Mouse (Mus musculus): ENCODE measurements around the gene Dennd4b.
A peak's percentile ranks its signal among the peaks of the same experiment; 100 is the strongest.
"Not testable (repeated sequence)": the region's sequence is repeated elsewhere in the genome, so short reads cannot be mapped to it uniquely, and the experiment has no call there.

The Dennd4b gene

DNA sequence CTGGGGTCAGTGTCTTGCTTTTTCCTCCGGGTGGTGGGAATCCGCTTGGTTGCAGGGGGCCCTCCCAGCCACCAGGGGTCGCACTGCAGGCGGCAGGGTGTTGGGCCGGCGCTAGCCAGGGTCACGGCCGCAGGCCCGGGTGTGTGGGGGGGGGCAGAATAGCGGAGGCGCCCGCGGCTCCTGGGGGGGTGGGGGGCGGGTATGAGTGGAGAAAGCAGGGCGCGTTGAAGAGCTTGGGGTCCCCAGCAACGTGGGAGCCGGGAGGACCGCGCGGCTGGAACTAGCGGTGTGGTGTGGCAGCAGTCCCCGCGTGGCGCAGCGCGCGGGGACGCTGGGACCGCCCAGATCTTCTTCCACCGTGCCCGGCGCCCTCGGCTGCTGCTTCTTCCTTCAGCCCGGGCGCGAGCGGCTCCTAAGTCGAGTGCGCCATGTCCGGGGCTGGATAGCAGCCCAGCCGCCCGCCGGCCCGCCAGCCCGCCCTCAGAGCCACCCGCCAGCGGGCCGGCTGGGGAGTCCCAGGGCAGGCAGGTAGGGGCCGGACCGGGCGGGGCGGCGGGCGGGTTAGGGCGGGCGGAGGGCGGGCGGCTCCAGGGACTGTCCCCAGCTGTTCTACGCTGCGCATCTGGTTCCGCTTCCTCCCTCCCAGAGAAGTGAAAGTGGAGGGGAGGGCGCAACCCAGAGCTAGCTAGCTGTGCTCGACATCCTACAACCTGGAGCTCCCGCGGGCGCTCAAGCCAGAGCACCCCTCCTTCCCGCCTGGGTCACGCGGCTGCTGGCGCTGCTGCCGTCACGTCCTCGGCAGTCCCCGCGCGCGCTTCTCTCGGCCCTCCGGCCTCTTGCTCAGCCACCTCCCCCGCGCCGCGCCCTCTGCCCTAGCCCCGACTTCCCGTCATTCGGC, at the start of gene Dennd4b:
Gene Dennd4b, plus strand, starts transcription at position 152 of the 898 bp plus-strand sequence.
- peak; percentile 91 for DNase-seq

DNA sequence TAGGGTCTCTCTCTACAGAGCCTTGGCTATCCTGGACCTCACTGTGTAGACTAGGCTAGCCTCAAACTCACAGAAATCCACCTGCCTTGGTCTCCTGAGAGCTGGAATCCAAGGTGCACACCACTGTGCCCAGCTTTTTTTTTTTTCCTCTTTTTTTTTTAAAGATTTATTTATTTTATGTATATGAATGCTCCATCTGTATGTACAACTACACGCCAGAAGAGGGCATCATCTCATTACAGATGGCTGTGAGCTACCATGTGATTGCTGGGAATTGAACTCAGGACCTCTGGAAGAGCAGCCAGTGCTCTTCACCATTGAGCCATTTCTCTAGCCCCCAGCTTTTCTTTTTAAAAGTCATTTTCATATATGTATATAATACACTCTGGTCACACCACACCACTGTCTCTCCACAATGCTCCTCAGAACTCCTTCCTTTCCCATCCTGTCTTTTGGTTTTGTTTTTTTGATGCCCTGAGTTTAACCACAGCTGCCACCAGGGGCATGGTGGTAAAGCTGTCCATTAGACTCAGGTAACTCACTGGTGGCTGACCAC, 49.1 kb upstream of the Dennd4b start:
- no peak for DNase-seq

DNA sequence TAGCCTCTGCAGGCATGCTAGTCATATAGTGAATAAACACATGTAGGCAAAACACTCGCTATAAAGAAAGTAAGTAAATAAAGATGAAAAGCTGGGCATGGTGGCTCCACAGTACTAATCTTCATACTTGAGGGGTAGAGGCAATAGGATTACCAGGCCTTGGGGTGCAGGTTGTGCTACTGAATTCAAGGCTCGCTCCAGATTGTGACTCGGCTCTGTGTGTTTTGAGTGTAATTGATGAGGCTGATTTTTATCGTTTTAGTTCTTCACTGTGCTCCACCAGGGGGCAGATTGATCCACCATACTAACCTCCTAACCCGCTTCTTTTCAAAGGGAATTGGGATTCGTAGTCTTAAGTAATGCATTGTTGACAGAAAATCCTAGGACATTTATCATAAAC, 44.9 kb upstream of the Dennd4b start:
- DNase-seq: no peak

DNA sequence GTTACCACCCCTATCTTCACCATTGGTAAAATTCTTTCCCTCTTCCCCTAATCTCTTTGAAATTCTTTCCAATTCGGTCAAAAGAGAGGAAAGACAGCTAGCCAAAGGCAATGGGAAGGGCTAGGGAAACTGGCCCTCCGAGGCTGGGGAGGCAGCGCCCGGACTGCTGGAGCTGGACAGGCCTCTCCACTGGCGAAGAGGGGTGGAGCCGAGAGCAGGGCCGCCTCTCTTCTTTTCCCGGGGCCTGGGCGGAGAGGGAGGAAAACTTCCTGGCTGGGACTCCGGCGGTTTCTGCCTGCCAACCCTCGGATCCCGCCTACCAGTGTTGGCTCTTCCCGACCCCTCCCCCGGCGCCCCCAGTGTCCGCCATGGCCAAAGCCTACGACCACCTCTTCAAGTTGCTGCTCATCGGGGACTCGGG, 44.4 kb upstream of the Dennd4b start:
- DNase-seq: peak; percentile 79

DNA sequence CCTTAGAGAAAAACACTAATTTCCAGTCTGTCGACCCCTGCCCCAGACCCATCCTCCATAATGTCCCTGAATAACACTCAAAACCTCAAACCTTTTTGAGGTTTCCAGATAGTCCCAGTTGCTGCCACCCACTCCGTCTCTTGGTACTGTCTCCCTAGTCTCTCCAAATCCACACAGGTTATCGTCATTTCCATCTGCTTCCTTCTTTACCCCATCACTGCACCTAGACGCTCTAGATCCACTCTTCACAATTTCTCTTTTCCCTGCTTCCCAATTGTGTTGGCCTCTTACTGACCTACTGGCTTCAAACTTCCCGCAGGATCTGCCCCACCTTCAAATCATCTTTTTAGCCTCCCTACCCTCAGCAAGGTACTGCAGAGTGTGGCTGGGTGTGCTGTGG, 43.9 kb upstream of the Dennd4b start:
- DNase-seq: no peak

DNA sequence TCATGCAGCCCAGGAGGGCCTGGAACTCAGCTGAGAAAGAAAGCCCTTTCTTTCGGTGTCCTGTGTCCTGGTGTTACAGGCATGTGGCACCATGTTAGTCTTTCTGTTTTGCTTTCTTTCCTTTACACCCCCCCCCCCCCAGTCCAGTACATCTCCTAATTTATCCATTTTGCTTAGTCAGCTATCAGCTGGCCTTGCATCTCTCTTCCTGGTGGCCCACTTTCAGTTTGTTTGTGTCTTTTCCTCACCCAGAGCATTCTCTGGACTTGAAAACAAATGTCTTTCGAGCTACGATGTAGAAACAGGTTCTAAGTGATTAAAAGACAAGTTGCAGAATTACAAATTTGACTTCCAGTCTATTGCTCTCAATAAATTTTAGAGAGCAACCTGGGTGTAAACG, 42.5 kb upstream of the Dennd4b start:
- DNase-seq: no peak

DNA sequence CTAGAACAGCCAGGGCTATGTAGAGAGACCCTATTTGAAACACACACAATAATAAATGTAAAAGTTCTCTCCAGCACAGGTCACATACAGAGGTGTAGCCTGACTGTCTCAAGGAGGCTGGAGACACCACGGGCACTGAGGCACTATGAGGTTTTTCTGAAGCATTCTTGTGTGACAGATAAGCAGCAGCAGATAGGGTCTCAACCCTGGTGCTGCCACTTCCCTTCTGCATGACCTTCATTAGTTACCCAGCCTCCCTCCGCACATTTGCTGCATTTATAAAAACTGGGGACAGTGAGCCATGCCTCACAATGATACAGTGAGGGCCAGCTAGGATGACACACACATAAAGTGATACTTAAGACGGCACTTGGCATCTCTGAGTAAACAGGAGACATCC, 42.0 kb upstream of the Dennd4b start:
- DNase-seq: no peak

DNA sequence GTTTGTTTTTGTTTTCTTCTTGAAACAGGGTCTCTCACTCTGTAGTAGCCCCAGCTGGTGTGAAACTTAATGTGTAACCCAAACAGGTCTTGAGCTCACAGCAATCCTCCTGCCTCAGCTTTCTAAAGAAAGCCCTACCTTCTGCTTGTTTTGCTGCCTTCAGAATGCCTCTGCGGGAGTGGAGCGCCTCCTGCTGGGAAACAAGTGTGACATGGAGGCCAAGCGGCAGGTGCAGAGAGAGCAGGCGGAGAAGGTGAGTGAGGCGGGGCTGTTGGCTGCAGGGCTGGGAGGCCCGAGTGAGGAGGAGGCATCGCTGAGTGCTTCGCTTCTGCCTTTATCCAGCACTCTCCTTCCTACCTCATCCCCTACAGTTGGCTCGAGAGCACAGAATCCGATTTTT, 40.7 kb upstream of the Dennd4b start:
- no peak for DNase-seq

DNA sequence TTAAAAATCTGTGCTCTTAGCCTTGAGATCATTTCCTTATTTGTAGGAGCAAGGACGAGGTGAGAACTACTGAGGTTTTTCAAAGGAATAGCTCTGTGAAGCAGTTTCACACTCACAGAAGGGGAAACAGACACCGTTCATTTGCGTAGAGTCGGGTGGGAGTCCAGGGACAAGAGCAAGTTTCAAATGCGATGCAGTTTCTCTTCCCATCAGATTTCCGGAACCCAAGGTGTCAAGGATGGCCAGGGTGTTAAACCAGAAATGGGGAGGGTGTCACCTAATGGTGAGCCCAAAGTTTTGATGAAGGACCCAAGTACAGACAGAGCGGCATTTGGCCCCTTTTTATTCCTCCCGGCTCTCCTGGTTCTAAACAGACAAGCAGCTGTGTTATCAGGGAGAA, 33.9 kb upstream of the Dennd4b start:
- DNase-seq: no peak

DNA sequence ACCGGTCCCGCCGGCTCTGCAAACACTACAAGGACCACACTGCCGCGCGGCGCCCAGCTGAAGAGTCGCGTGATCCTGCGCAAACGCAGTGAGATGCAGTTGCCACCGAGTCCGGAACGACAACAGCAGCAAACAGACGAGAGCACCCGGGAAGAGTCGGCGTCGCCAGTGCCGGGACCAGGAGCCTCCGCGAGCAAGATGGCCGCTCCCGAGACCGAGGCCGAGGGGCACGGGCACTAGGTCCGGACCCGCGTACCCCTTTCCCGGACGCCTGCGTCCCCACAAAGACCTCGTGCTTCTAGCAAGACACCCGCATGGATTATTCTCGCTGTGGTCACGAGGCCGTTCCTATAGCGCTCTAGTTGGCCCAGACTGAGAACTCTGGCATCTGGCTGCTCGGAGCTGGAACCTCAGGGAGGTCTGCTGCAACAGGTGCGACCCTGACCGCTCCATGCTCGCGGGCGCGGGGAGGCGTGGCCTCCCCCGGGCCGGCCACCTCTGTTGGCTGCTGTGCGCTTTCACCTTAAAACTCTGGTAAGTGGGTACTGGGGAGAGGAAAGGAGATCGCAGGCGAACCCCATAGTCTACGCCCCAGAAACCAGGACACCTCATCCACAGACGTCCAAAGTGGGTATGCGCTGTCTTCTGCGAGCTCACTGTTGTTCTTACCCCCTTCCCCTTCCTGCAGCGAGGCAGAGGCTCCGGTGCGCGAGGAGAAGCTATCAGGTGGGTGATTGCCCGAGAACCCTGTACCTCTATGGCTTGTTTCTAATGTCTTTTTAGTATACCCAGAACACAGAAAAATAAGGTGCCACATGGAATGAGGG, 33.3 kb upstream of the Dennd4b start, which contains the start of gene Jtb:
Gene Jtb, plus strand, starts transcription at position 91 of the 827 bp plus-strand sequence.
- peak; percentile 95 for DNase-seq

DNA sequence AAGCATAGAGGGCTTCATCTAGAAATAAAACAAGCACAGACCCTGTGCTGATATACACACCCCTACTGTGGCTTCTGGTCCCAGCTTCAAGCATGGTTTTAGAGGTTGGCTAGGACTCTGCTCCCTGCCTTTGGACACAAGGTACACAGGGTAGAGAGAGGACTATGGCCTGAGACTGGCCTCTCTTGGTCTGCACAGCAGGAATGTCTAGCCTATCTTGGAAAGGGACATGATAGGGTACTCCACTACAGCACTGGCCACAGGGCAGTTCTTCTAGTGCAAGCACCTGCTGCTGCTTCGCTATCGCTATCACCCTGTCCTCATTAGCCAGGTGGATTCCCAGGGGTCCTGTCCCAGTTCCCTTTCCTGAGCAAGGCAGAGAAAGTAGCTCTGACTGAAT, 23.7 kb upstream of the Dennd4b start:
- DNase-seq: peak; percentile 64

DNA sequence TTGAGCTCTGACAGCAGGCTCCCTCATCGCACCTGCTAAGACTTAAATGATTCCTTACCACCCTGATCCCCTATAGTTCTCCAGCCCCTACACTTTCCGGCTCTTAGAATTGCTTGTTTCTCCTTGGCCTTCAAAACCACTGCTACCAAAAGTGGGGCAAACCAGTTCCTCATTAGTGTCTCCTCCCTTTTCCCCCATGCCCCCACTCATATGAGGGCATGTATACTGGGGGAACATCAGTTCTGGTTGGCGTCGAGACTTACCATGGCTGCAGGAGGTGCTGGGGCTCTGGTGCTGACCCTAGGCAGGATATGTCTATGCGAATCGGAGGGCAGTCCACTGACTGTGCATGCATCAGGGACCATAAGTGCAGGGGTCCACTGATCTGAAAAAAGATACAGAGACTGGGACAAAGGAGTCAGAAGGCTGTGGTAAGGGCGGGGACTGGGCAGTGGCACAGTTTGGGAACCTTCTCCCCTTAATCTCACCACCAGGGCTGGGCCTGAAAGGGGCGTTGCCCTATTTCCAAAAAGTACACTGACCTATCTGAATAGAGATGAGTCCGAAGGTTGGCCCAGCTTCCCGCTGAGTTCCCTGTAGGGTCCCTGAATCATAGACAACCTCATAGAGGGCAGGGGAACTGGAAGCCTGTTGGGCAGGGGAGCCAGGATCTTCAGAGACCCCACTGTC, 23.2 kb upstream of the Dennd4b start:
- DNase-seq: no peak

DNA sequence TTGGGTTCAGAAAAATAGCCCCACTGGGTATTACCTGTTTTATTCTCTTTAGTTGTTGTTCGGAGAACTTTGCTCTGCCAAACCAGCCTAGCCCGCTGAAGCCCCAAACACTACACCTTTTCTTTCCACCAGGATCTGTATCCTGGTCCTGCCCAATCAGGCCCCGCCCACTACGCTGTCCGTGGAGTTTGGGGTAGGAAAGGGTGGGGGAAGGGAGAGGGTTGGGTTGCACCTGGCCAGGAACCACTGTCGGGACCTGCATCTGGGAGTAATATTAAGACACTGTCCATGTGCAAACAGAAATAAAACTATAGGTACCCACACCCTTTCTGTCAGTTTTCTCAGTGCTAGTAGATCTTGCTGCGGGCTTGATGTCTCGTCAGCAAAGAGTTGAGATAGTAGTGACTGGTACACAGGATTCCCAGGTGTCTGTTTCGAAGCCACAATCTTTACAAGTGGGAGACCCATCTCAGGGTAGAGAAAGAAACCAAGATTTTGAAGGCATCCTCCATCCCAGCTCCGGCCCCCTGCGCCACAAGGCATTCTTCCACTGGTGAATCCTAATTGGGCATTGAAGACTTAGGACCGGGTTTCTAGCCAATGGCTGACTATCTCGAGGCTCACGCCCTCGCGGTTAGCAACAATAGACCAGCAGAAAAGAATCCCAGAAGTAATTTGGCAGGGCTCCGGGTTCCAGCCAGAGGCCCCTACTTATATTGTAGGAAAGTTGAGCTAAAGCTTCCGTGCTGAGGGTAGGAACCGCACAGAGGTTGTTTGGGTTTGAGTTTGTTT, 21.8 kb upstream of the Dennd4b start, which contains the start of gene Creb3l4:
Gene Creb3l4, minus strand, starts transcription at position 529 of the 792 bp plus-strand sequence.
- no peak for DNase-seq

DNA sequence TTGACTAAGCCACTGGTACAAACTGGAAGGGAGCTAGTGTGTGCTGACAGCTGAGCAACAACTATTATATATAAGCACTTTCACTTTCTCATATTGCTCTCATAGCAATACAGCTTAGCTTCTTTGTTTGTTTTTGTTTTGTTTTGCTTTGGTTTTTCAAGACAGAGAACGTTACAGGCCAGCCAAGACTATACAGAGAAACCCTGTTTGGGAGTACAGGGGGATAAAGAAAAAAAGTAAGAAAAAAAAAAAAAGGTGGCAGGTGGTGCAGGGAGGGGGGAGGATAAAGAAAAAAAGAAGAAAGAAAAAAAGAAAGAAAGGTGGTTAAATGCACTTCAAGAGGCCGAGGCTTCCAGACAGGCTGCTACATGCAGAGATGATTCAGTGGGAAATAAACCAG, 19.6 kb upstream of the Dennd4b start:
- no peak for DNase-seq

DNA sequence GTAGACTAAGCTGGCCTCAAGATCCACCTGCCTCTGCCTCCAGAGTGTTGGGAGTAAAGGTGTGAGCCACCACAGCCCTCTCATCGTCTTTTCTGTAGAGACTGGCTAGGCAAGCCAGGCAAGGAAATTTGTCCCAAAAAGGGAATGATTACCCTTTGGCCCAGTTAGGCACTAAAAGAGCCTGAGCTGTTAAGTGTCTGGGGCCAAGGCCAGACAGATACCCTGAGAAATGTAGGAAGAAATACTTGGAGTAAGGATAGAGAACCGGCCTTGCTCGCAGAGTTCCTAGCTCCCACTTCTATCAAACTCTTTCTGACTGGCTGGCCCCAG, 17.4 kb upstream of the Dennd4b start:
- no peak for DNase-seq

DNA sequence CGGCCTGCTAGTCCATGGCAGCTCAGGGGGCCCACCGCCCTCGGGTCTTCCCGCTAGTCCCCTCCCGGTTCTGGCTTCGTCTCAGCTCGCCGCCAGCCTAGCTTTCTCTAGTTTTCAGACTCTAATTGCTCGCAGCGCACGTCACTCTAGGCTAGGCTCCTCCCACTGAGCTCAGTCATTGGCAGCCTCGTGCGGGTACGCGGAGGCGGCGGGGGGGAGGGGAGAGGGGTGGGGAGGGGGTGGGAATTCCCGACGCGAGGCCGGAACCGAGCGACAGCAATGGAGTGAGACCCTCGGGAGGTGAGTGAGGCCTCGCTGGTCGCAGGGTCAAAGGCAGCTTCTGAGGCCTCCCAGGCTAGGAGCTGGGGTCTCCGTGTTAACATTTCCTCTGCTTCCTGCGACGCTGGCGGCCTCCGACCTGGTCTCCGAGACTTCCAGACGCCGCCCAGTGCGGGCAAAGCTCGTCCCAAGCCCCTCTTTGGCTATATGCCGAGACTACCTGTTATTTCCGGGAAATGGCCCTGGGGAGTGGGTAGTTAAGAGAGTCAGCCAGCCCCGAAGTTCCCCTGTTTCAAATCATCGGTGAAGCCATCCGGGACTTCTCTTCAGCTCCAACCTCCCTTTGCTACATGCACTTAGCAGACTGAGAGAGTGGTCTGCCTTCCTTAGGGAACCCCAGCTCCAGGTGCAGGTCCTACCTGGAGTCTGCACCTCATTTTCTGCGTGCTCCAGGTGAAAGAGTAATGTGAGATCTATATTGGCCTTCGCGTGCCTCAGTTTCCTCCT, 16.8 kb upstream of the Dennd4b start, which contains the start of gene Slc39a1:
Gene Slc39a1, plus strand, starts transcription at position 213 of the 786 bp plus-strand sequence.
- peak; percentile 96 for DNase-seq

DNA sequence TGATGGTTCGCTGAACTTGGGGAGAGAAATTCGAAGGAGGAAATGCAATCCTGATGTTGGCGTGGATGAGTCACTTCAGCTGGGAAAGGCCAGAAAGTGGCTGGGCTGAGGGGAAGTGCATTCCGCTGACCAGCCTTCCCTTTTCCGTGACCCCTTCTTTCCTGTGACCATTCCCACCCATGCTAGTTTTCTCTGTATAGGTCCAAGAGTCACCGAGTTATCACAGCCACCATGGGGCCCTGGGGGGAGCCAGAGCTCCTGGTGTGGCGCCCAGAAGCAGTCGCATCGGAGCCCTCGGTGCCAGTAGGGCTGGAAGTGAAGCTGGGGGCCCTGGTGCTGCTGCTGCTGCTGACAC, 16.3 kb upstream of the Dennd4b start:
- DNase-seq: no peak

DNA sequence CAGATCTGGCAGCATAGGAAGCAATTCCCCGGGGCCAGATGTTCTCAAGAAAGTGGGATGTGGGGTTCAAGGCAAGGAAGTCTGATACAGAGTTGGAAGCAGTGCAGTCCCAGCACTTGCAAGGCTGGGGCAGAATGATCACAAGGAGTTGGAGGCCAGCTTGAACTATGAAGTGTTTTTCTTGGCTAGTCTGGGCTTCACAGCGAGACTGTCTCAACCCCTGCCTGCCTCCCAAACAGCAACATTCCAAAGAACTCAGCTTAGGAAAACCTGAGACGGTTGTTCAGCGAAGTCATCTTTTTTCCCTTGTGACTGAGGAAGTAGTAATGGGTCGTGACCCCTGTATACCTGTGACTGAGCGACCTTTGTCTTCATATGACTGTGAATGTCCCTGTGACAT, 14.2 kb upstream of the Dennd4b start:
- DNase-seq: no peak

DNA sequence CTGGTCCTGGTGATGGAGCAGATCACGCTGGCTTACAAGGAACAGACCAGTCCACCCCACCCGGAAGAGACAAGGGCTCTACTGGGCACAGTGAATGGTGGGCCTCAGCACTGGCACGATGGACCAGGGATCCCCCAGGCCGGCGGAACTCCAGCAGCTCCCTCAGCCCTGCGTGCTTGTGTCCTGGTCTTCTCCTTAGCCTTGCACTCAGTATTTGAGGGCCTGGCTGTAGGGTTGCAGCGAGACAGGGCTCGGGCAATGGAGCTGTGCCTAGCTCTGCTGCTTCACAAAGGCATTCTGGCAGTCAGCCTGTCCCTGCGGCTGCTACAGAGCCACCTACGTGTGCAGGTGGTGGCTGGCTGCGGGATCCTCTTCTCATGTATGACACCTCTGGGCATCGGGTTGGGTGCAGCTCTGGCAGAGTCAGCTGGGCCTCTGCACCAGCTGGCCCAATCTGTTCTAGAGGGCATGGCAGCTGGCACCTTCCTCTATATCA, 13.2 kb upstream of the Dennd4b start:
- not testable (repeated sequence) for DNase-seq

DNA sequence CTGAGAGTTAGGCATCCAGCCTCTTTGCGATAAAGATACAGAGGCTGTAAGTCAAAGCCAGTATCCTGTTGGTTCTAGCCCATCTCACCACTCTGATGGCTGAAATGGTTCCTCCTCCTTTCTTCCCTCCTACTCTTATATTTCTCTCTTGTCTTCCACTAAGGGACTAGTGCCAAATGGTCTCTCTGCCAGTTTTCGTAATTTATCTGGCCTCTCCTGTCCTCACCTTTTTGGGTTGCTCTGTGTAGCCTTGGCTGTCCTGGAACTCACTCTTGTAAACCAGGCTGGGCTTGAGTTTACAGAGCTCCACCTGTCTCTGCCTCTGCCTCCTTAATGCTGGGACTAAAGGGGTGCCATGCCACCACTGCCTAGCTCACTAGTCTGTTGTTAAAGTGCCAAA, 12.3 kb upstream of the Dennd4b start:
- DNase-seq: not testable (repeated sequence)

DNA sequence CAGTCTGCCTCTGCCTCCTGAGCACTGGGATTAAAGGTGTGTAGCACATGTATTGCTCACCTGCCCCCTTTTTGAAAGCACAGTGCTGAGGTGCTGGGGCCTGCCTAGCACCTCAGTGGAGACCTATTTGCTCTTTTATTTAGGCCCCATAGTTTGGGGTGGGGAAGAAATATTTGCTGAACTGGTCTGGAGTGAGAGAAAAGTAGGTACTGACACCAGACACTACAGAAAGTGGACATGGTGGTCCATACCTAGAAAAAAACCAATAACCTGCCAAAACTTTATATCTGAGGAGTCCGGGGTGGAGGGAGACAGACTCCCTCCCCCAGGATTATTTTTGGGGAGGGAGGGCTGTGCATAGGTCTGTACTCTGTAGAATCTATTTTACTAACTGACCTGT, 11.8 kb upstream of the Dennd4b start:
- not testable (repeated sequence) for DNase-seq
